Mouse (Mus musculus) kidney, adult 2 months (tissue): ENCODE measurements at regions not wholly inside any gene's neighbourhood (a gene's known extent, or its start where the extent isn't known, plus 50 kb on each side); places are given as distances from the start of the nearest gene placed in this dataset.

Experiments used
- CTCF ChIP-seq: fragments of 200-500 bp; conservative IDR thresholded peaks from 2 replicates; pipeline ENCODE4 v1.5.1; 2011; ENCODE audit warnings: low read depth, mild to moderate bottlenecking, control low read depth, low read length, moderate library complexity, mixed read lengths; ENCODE audit not compliant: insufficient read depth, insufficient read length
- POLR2A ChIP-seq: fragments of 200-500 bp; IDR thresholded peaks from one replicate; pipeline ENCODE4 v1.6.1; 2011; ENCODE audit warnings: low read depth, low read length, control low read depth

GRCm38 (mm10) chr6:14529096-14529495 lies 226.0 kb downstream of the Ppp1r3a start:
- TF ChIP-seq CTCF: no peak
- no peak for TF ChIP-seq POLR2A
